ENCODE assay signal across 7 mouse cellular contexts in genomic region chr11:6624619-6625382, GRCm38 (mm10). TPM values are rescaled to one million over a fixed set of nuclear protein-coding genes. Genes with fewer than 3 reads are reported as not detected.
DNase-seq lines count a peak whose midpoint lies in the region; ATAC-seq and TF ChIP-seq lines count a peak whose summit lies in the region.

No protein-coding gene starts in this region.

- TF ChIP-seq EP300 in liver, embryonic 14.5 days (IDR thresholded peaks at IDR 0.05; ENCODE audit: low read depth), result no peak

- peak overlapping the region; percentile 78 for H3K9ac ChIP-seq in liver, embryonic 14.5 days (replicated peaks)

- H3K79me2 ChIP-seq in C2C12 (ENCODE audit: control insufficient read depth, insufficient read depth), result peaks cover 74% of the 10 kb centered on the region

- no peak overlapping the region; the same call in 1 of the 2 replicates for H3K27ac ChIP-seq in liver, embryonic 14.5 days

- no peaks in the 10 kb centered on the region for H3K27me3 ChIP-seq in C2C12 (ENCODE audit: control insufficient read depth, insufficient read depth, insufficient read length)
- no peaks in the 10 kb centered on the region for H3K27me3 ChIP-seq in E14TG2a.4 (ENCODE audit: insufficient read depth, low read length)
- no peaks in the 10 kb centered on the region for H3K27me3 ChIP-seq in liver, embryonic 14.5 days (ENCODE audit: control insufficient read depth, insufficient read depth, low read length)

- peak; percentile 28 for DNase-seq in gonadal fat pad, adult 2 months (ENCODE audit: low read depth)
- DNase-seq in liver, embryonic 14.5 days (ENCODE audit: low read depth in 3 of 3, low spot score in 3 of 3), result no peak
- no peak for DNase-seq in embryo, embryonic 11 days
- DNase-seq in urinary bladder, adult 2 months (ENCODE audit: low spot score), result no peak
- DNase-seq in layer of hippocampus, postnatal 25 days (ENCODE audit: extremely low spot score in 1 of 2, low spot score in 1 of 2), result no peak

- H3K9me3 ChIP-seq in E14TG2a.4 (ENCODE audit: low read length), result no peaks in the 10 kb centered on the region
- no peaks in the 10 kb centered on the region for H3K9me3 ChIP-seq in liver, embryonic 14.5 days (ENCODE audit: control insufficient read depth, low read length)

- H3K36me3 ChIP-seq in C2C12 (ENCODE audit: control insufficient read depth, insufficient read depth) (peaks cover 54% of the 10 kb centered on the region), E14TG2a.4 (ENCODE audit: insufficient read depth, low read length) (peaks cover 63% of the 10 kb centered on the region)
- H3K36me3 ChIP-seq in liver, embryonic 14.5 days (replicated peaks; ENCODE audit: control insufficient read depth, insufficient read depth, low read depth), result peaks cover 42% of the 10 kb centered on the region

- peaks cover 43% of the 10 kb centered on the region for H3K79me3 ChIP-seq in C2C12 (ENCODE audit: low read depth)

- TF ChIP-seq CTCF in C2C12 (IDR thresholded peaks at IDR 0.05; ENCODE audit: control insufficient read depth, insufficient read depth, insufficient read length) (no peak), E14TG2a.4 (conservative IDR thresholded peaks at IDR 0.05; ENCODE audit: low read length) (no peak)
- no peak for TF ChIP-seq CTCF in liver, embryonic 14.5 days (IDR thresholded peaks at IDR 0.05; ENCODE audit: low read depth)

- H3K4me3 ChIP-seq in C2C12 (ENCODE audit: insufficient read depth, poor library complexity, severe bottlenecking) (peak overlapping the region; percentile 68), E14TG2a.4 (replicated peaks; ENCODE audit: low read length) (peak overlapping the region; percentile 93)
- H3K4me3 ChIP-seq in liver, embryonic 14.5 days (ENCODE audit: insufficient read depth in 1 of 2, low read depth in 2 of 2, low read length in 2 of 2), result peak overlapping the region; percentile 90 to 92

- 26% methylated on average over 14 of the region's 14 CpGs for WGBS in liver, embryonic 14.5 days (ENCODE audit: insufficient replicate concordance)

- H3K4me1 ChIP-seq in E14TG2a.4 (replicated peaks; ENCODE audit: low read depth, low read length), result peaks cover 78% of the 10 kb centered on the region
- peaks cover 20 to 23% of the 10 kb centered on the region in 2 experiments for H3K4me1 ChIP-seq in liver, embryonic 14.5 days (replicated peaks; ENCODE audit: control insufficient read depth in 2 of 2, insufficient read depth in 2 of 2, low read length in 1 of 2)

- H3K4me2 ChIP-seq in liver, embryonic 14.5 days (ENCODE audit: low read depth), result peak overlapping the region; percentile 93

- no peak for ATAC-seq in liver, embryonic 14.5 days (ENCODE audit: insufficient read depth)

- H3ac ChIP-seq in C2C12 (ENCODE audit: control insufficient read depth, insufficient read length, low read depth), result peak overlapping the region; percentile 28

TF ChIP-seq in C2C12, 6 proteins besides CTCF, POLR2A, EP300 and RAD21:
- TF ChIP-seq MYOD1 (IDR thresholded peaks at IDR 0.05; ENCODE audit: control insufficient read depth, insufficient read length, low read depth) (no peak), FOSL1 (IDR thresholded peaks at IDR 0.05; ENCODE audit: insufficient read depth, low read length, poor library complexity, severe bottlenecking) (no peak), USF1 (IDR thresholded peaks at IDR 0.05; ENCODE audit: low read depth) (no peak), MYOG (IDR thresholded peaks at IDR 0.05; ENCODE audit: control insufficient read depth, extremely low read depth, insufficient read length) (no peak), CEBPB (IDR thresholded peaks at IDR 0.05; ENCODE audit: low read depth) (no peak), MAX (IDR thresholded peaks at IDR 0.05) (no peak)

RNA-seq across cellular contexts. Expression of gene Tbrg4, which starts 1.1 kb away (rescaled TPM):
- polyA plus RNA-seq in C2C12 (2012; fragmentation: generic; extraction: Trizol), result 116 TPM
- polyA plus RNA-seq in gonadal fat pad, adult 2 months (2012; rRNA removed), result 49.1 and 65.2 TPM in 2 replicates
- polyA plus RNA-seq in liver, embryonic 14.5 days (2012; rRNA removed), result 55.1 and 63.6 TPM in 2 replicates
- polyA plus RNA-seq in liver, embryonic 14.5 days (2014; fragmentation: Nextera tagmentation; extraction: Ambion mirVana), result 27.7 and 30.4 TPM in 2 replicates
- 41.5 and 50.3 TPM in 2 replicates for polyA plus RNA-seq in urinary bladder, adult 2 months (2012; rRNA removed)
- 10 to 100 TPM; 45.0 to 53.0 TPM for total RNA-seq in layer of hippocampus, postnatal 25 days (2021)

RNA-seq across cellular contexts. Expression of gene Wap, which starts 13.6 kb away (rescaled TPM):
- polyA plus RNA-seq in C2C12 (2012; fragmentation: generic; extraction: Trizol), result not detected
- polyA plus RNA-seq in gonadal fat pad, adult 2 months (2012; rRNA removed), result 0.29 and 0.78 TPM in 2 replicates
- polyA plus RNA-seq in liver, embryonic 14.5 days (2012; rRNA removed), result not detected in 2 replicates
- polyA plus RNA-seq in liver, embryonic 14.5 days (2014; fragmentation: Nextera tagmentation; extraction: Ambion mirVana), result not detected in 2 replicates
- not detected in 2 replicates for polyA plus RNA-seq in urinary bladder, adult 2 months (2012; rRNA removed)
- total RNA-seq in layer of hippocampus, postnatal 25 days (2021), result not detected

RNA-seq across cellular contexts. Expression of gene Nacad, which starts 18.9 kb away (rescaled TPM):
- 0.96 TPM for polyA plus RNA-seq in C2C12 (2012; fragmentation: generic; extraction: Trizol)
- 2.0 and 3.3 TPM in 2 replicates for polyA plus RNA-seq in gonadal fat pad, adult 2 months (2012; rRNA removed)
- polyA plus RNA-seq in liver, embryonic 14.5 days (2012; rRNA removed), result 2.3 and 4.0 TPM in 2 replicates
- 6.2 and 6.4 TPM in 2 replicates for polyA plus RNA-seq in liver, embryonic 14.5 days (2014; fragmentation: Nextera tagmentation; extraction: Ambion mirVana)
- 19.1 and 24.0 TPM in 2 replicates for polyA plus RNA-seq in urinary bladder, adult 2 months (2012; rRNA removed)
- total RNA-seq in layer of hippocampus, postnatal 25 days (2021), result 10 to 100 TPM; 43.8 to 44.9 TPM

RNA-seq across cellular contexts. Expression of gene Ramp3, which starts 33.5 kb away (rescaled TPM):
- 0.05 TPM for polyA plus RNA-seq in C2C12 (2012; fragmentation: generic; extraction: Trizol)
- 164 and 257 TPM in 2 replicates for polyA plus RNA-seq in gonadal fat pad, adult 2 months (2012; rRNA removed)
- polyA plus RNA-seq in liver, embryonic 14.5 days (2012; rRNA removed), result 0.04 and 0.14 TPM in 2 replicates
- not detected in 2 replicates for polyA plus RNA-seq in liver, embryonic 14.5 days (2014; fragmentation: Nextera tagmentation; extraction: Ambion mirVana)
- polyA plus RNA-seq in urinary bladder, adult 2 months (2012; rRNA removed), result 2.3 and 2.5 TPM in 2 replicates
- 1 to 10 TPM; 4.7 to 7.4 TPM for total RNA-seq in layer of hippocampus, postnatal 25 days (2021)
